Mouse (Mus musculus): ENCODE measurements at regions not wholly inside any gene's neighbourhood (a gene's known extent, or its start where the extent isn't known, plus 50 kb on each side); places are given as distances from the start of the nearest gene placed in this dataset.
"Not testable (repeated sequence)": the region's sequence is repeated elsewhere in the genome, so short reads cannot be mapped to it uniquely, and the experiment has no call there.

DNA sequence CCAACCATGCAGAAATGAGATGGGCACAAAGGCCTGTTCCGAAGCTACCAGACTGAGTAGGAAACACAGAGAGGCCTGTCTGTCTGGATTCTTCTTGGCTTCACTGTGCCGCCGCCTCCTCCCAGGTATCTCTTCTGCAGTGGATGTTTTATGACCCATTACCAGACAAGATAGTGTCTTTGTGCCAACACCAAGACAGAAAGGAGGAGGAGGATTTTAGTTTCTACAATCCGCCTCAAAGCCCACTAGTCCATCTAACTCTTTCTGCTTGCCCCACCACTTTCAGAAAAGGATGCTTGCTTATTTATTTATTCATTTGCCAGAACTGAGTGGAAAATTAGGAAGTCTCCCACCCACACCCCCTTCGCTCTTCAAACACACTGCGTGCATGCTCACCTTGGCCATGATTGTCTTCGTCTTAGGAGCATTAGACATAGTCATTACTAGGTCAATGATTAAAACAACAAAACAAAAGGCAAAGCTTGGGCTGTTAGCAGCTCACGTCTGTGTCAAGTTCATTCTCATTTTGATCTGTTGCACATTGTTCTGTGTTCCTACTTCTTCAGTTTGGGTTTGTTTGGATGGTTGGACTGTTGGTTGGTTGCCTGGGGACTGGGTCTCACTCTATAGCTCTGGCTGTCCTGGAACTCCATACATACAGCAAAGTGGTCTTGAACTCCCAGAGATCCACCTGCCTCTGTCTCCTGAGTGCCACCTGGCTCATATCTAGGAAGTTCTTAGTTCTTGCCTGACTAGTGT lies 61.7 kb upstream of the Cpm start:
- DNase-seq (ENCODE audit: low spot score), result no peak

DNA sequence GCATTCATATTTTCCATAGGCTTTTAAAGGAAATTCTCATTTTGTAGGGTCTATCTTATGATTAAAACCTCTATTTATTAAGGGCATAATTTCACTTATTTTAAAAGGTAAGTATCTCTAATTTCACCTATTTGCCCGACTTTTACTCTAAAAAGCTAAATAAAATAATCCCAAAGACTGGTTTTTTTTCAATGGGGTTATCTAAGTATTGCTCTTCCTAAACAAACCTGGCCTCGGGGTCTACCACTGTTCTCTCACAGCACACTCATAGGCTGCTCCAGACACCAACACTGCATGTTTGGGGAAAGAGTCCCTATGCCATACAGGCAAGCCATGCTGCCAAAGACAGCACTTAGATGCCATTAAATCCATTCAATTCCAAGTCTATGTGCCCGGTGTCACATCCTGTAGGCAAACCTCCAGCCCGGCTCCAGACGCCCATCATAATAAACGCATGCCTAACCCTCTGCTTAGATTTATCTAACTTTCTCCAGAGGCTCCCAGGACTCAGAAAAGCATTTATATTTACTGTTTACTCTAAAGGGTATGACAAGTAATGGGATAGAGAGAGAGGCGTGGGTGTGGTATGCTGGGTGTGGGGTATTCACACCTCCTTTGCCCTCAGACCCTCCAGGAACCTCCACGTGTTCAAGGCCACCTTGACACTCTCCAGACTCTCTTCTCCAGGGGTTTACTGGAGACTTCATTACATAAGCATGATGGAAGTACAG lies 62.5 kb upstream of the Cpm start:
- DNase-seq (ENCODE audit: low spot score), result no peak

DNA sequence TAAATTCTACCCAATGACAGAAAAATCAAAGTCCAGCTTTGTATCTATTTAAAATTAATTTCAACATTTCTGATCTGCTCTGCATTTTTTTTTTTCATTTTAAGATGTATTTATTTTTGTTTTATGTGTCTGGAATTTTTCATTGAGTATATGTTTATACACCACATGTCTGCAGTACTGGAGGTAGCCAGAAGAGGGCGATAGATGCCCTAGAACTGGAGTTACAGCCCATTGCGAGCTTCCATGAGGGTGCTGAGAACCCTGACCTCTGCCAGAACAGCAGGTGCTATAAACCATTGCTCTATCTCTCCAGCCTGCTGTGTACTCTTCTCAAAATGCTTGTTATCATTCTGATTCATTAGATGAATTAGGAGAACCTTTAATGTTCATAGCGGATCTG lies 63.1 kb upstream of the Cpm start:
- no peak for DNase-seq (ENCODE audit: low spot score)

DNA sequence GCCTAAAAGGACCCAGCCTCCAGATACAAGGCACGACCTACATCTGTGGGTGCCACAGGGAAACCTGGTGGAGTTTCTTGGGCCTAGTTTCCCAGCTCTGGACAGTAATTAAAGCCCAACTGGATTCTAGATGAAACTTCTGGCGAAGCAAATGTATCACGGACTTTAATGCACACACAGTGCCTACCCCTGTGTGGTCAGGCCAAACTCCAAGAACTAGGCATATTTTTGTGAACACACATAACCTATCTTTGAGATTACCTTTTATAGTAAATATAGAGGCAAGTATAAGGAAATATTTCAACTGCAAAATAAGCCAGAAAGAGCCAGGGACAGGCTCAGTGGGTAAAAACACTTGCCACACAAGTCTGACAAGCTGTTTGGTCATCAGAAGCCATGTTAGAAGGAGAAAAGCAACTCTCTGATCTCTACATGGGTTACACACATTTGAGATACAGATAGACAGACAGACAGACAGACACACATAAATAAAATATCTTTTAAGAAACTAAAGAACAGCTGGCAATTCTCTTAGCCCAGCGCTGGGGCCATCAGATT lies 63.7 kb upstream of the Cpm start:
- no peak for DNase-seq (ENCODE audit: low spot score)

DNA sequence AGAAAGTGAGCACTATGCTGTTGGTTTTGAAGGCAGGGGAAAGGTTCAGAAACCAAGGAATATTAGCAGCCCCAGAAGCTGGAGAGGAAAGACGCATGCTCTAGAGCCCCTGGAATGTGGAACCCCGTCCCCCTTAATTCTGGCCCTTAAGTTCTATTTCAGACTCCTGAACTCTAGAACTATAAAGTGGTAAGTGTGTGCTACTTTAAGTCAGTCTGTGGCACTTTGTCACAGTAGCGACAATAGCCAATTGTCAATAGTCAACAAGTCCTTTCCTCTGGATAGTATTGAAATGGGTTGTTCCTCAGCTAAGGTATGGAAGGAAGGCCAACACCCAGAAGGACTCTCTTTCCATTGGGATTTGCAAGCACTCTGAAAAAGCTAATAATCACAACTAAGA lies 64.2 kb upstream of the Cpm start:
- DNase-seq (ENCODE audit: low spot score), result no peak

DNA sequence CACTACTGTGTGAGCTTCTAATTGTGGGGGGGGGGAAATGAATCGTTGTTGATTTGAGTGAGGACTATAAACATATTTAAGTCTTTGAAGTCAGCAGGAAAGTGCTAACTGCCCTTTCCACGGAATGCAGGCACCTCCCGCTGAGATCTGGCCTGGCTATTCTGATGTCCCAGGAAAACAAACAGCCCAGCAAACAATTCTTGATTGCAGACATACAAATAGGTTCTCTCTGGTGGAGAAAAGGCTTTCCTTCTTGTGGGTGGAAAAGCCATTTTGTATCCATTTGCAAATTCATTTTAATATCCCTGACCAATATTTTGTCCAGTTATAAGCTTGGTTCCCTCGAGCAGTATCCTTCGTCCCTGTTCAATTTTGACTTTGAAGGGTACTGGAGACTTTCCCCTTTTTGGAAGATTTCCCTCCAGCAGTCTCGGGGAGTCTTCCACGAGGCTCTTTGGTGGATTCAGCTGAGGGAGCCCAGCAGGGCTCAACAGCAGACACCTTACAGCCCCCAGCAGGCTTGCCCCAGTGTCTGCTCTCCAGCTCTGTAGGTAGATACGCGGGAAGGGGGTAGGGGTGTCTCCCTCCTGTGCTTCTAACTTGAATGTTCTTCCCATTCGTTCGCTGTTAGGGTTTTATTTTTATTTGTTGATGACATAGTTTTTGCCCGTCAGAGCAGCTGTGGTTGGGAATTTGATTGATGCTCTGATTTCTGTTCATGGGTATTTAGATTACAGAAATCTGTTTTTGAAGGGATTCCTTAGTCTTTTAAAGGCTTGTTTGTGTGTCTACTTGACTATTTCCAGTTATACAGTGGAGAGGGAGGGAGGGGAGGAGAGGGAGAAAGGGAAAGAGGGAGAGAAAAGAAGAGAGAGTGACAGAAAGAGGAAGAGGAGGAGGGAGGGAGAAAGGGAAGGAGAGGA lies 64.9 kb upstream of the Cpm start:
- DNase-seq (ENCODE audit: low spot score), result no peak

DNA sequence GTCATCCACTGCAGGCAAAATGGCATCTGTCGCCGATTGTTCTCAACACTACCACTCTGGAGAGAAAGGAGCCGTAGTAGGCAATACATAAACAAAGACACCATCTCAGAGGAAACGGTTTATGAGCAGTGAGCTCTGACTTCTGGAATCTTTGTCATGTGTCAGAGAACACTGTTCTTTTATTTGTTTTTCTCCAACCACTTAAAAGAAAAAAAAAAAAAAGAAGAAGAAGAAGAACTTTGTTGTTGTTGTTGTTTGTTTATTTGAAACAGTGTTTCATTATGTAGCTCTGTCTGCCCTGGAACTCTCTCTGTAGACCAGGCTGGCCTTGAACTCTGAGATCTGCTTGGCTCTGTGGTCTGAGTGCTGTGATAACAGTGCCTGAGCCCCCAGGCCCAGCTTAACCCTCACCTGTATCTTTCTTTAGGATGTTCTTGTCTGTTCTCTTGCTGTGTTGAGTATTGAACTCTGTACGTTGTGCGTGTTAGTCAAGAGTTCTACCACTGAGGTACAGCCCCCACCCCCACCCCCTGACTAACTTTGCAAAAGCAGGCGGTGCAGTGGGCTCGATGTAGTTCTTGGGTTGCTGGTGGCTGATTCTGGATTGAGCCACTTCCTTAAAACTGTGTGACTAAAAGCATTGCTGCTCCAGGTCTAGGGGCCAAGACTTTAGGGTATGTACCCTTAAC lies 65.7 kb upstream of the Cpm start:
- no peak for DNase-seq (ENCODE audit: low spot score)

DNA sequence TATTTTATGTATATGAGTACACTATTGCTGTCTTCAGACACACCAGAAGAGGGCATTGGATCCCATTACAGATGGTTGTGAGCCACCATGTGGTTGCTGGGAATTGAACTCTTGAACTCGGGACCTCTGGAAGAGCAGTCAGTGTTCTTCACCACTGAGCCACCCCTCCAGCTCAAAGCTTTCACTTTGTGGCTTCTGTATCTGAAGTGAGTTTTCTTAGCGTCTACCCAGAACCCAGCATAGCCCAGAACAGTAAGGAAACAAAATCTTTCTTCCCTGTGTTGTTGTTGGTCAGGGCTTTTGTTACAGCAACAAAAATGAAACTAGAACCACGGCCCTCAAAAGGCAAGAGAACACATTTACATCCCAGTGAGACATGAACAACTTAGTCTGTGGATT lies 66.5 kb upstream of the Cpm start:
- DNase-seq (ENCODE audit: low spot score), result not testable (repeated sequence)

DNA sequence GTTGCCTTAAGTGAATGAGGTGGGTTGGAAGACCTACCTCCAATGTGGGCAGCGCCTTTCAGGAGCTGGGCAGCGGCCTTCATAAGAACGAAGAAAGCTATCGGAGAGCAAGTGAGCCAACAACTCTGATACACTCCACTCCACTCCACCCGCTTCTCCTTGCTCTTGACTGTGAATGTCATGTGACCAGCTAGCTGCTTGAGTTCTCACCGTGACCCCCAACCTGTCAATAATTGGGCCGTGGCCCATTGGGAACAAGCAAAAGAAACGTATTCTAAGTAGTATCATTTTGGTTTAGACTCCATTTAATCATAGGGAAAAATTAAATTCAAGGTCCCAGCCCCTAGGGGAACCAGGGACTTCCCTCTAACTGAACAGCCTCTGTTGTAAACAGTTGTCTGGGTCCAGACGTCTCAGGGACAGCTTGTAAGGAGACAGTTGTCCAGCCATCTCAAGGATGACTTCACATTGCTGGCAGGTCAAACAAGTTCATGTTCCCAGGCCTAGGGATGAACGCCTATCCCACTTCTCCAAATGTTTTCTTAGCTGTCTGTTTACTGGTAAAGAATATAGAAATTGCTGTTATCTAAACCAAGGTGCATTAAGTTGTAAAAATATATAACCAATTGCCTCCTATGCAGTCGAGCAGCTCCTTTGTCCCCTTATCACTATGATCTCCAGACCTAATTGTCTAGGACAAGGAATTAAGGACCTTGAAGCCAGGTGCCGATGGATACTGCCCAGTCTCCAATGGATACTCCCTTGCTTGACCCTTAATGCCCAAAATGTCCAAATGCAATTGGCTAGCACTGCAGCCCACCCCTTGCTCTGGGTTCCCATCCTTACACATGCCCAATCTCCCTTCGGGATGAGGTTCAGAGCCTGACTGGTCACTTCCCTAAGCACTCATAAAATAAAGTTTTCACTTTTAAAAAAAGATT lies 67.1 kb upstream of the Cpm start:
- no peak for DNase-seq (ENCODE audit: low spot score)

DNA sequence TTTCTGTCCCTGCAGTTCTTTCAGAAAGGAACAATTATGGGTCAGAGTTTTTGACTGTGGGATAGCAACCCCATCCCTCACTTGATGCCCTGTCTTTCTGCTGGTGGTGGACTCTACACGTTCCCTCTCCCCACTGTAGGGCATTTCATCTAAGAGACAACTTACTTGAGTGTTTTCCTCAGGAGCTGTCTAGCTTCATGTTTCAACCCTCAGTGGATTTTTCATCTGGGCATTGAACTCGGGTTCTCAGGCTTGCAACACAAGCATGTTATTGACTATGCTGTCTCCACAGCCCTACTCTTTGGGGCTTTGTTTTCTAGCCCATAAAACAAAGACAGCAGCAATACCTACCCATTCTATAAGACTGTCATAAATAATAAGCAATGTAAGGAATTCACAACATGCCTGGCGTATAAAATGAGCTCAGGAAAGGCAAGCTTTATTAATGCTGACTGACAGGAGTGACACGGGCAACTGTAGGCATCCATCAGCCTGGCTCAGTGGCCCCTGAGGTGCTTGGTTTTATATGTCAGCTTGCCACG lies 68.0 kb upstream of the Cpm start:
- no peak for DNase-seq (ENCODE audit: low spot score)

DNA sequence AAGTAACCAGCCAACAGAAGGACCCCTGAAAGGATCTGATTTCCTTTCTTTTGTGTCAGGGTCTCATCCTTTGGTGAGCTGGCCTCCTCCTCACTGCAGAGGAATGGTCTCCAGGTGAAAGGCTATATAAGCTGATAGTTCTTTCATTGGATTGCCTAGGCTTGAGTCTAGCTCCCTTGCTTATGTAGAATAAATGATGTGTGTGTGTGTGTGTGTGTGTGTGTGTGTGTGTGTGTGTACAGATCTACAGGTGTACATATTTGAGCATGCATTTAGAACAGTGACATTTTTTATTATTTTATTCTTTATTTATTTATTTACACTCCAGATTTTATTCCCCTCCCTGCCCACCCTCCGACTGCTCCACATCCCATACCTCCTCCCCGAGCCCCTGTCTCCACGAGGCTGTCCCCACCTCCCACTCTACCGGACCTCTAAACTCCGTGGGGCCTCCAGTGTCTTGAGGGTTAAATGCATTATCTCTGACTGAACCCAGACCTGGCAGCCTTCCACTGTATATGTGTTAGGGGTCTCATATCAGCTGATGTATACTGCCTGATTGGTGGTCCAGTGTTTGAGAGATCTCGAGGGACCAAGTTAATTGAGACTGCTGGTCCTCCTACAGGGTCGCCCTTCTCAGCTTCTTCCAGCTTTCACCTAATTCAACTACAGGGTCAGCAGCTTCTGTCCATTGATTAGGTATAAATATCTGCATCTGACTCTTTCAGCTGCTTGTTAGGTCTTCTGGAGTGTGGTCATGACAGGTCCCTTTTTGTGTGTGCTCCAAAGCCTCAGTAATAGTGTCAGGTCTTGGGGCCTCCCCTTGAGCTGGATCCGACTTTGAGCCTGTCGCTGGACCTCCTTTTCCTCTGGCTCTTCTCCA lies 68.7 kb upstream of the Cpm start:
- no peak for DNase-seq (ENCODE audit: low spot score)

DNA sequence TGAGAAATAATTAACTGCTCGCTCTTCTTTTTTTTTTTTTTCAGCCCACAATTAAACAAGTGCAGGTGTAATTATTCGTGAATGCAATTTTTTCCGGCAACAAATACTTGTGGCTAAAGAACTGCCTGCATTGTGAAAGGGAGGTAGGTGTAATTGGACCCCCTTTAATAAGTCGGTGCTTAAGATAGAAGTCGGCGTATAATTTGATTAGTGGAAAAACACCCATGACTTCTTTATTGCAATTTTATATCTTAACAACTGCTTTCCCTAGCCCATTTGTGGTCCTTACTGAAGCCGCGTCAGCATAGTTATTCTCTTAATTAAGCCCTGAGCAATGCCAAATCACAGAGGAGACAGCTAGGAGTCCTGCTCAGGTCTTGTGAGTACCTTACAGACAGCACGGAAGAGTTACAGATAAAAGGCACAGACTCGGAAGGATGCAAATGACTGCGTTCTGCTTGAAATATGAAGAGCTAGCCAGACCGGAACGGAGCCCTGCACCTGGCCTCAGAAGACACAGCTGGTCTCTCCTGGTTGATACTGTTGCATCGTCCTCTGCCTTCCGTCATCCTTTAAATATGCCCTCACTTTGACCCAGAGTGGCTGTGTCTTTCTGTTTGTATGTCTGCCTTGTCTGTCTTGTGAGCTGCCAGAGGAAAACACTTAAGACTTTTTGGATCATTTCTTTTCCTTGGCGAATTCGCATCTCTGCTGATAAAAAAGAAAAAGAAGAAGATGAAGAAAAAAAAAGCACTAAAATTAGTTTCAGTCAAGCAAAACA lies 69.5 kb upstream of the Cpm start:
- no peak for DNase-seq (ENCODE audit: low spot score)

DNA sequence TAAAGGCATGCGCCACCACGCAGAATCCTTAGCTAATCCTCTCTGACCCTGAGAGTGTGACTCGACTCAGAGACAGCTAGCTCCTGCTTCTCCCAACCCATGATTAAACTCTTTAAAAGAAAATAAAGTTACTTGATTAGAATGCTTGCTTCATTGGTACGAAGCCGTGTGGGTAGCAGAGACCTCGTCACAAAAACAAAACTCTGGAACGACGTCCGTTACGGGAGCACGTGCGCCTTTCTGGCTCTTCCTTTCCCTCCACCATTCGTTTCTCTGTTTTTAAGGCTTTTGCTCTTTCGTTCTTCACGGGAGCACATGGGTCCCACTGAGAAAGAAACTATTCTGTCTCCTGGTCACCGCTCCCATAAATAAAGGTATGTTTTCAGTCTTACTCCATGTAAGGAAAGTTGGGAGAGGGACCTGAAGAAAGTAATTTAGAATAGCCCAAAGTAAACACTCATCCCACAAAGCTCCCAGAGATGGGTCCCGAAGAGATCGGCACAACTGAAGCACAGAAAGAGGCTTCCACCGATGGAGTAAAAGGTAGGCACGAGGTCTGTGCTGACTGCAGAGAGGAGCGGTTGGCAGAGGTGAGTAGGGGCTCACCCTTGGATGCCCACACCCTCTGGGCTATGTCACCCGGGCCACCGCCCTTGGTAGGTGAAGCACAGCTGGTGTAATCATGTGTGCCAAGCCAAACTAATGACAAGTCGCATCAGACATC lies 70.2 kb upstream of the Cpm start:
- DNase-seq (ENCODE audit: low spot score), result no peak

DNA sequence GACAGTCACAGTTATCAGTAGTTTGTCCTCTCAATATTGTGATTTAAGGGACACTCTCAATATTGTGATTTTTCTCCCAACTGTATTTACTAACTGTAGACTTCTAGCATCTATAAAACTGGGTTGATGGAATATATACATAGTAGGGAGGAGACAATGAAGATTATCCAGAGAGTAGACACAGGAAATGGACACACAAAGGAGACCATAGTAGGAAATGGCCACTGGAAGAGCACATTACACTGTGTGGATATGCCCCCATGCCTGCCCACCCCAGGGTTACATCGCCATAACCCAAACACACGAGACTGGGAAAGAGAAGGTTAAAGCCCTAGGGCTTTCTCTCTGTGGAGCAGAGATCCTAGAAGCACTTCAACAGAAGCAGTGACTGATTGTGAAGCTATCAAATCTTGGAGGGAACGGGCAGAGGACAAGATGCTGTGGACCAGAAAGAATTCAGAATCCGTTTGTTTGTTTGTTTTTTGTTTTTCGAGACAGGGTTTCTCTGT lies 71.0 kb upstream of the Cpm start:
- no peak for DNase-seq (ENCODE audit: low spot score)

DNA sequence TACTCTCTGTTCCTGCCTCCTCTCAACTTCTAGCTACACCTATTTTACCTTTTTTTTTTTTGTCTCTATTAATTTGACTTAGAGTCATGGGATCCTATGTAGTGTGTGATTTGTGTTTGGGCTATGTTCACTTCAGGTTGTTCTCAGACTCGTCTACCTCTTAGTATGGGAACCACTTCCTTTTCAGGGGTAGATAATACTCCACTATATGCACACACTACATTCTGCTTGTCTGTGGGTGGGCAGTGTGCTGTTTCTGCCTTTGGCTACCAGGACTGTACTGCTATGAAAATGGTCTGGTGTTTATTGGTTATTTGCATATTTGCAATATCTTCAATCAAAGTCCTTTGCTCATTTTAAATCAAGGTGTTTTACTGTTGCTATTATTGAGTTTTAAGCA lies 71.6 kb upstream of the Cpm start:
- no peak for DNase-seq (ENCODE audit: low spot score)

DNA sequence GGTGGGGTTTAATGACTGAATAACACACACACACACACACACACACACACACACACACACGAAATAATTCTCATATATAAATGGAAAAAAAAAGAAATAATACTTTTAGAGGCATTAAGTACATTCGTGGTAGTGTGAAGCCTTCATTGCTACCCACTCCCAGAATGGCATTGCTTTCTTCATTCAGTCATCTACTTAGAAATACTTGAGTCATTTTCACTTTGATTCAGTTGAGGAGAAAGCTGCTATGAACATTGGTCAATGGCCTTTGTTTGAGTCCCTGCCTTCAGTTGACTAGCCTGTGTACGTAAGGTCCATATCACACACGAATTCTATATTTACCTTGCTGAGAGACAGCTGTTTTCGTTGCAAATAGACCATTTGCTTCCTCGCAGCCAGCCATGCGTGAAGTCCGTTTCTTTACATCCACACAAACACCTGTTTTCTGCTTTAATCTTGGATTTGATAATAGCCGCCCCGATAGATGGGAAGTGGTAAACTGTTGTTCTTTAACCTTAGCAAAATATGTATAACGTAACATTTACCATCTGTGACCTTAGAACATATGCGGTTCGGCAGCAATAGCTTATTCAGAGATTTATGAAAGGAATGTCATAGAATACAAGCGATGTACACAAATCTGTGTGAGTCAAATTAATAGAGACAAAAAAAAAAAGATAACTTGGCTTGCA lies 72.3 kb upstream of the Cpm start:
- DNase-seq (ENCODE audit: low spot score), result no peak
